Mouse (Mus musculus): ENCODE measurements at regions not wholly inside any gene's neighbourhood (a gene's known extent, or its start where the extent isn't known, plus 50 kb on each side); places are given as distances from the start of the nearest gene placed in this dataset.

GRCm38 (mm10) chr15:60632789-60633456 lies 220.7 kb downstream of the Fam84b start:
- no peak for TF ChIP-seq CTCF (IDR thresholded peaks at IDR 0.05; ENCODE audit: borderline replicate concordance, insufficient read depth, low read depth, low read length)
- TF ChIP-seq POLR2A (IDR thresholded peaks at IDR 0.05; ENCODE audit: borderline replicate concordance, insufficient read depth, low read length): no peak

Data from cerebellum, adult 2 months (tissue).